Mouse (Mus musculus): ENCODE measurements around the gene Tbx5. TPM values are rescaled to one million over a fixed set of nuclear protein-coding genes. Genes with fewer than 3 reads are reported as not detected.

Tbx5 gene
- total RNA-seq (2021) = not detected

- no peak for DNase-seq
Measured at GRCm38 (mm10) chr5:119832479-119832796, at the start of gene Tbx5. Gene Tbx5 (plus strand): TSS chr5:119832668.

DNA sequence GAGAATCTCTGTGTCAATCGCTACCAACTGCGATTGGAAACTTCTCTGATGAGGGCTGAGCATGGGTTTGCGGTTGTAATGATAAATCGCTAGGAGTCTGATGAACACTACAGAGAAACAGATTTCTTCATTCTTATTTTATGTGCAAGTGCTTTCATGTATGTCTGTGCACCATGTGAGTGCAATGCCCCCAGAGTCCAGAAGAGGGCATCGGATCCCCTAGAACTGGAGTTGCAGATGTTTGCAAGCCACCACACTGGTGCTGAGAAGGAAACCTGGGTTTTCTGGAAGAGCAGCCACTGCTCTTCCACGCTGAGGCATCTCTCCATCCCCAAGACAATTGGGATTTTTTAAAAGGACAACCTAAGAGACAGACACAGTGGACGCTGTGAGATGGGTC, 46.5 kb upstream of the Tbx5 start:
- DNase-seq = no peak

DNA sequence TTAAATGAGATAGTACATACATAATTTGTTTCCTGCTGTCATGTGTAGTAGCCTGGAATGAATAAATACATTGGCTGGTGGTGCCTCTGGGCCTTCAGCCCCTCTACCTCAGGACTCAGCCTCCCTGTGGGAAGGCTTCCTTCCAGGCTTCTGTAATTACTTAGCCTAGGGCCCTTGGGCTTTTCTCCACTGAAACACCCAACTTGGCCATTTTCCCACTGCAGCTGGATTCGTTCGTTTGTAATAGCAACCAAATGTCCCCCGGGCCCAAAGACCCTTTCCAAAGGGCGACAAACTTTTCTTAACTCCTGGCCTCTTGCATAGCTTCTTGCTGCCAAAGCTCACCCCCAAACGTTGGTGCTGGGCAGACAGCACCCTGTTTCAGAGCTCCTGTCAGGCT, 40.8 kb upstream of the Tbx5 start:
- DNase-seq = no peak

GRCm38 (mm10) chr5:119793972-119794371, 38.5 kb upstream of the Tbx5 start:
- no peak for DNase-seq

DNA sequence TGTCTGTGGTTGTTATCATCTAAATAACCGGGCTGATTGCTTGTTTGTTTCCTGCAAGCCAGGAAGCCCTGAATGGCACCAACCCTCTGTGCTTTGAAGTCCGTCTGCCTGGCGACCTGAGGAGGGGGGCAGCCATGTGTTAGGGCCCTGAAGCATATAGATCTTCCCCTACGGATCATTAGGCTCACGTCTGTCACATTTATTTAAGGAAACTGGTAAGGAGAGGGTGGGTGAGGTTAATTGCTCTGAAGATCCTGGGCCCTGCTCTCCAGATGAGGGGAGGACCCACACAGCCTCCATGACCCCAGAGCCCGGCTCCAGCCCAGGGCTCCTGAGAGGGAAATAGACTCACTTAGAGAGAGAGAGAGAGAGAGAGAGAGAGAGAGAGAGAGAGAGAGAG, 37.1 kb upstream of the Tbx5 start:
- no peak for DNase-seq

GRCm38 (mm10) chr5:119795777-119796176, 36.7 kb upstream of the Tbx5 start:
- no peak for DNase-seq

GRCm38 (mm10) chr5:119796443-119797160, 35.9 kb upstream of the Tbx5 start:
- DNase-seq = no peak

DNA sequence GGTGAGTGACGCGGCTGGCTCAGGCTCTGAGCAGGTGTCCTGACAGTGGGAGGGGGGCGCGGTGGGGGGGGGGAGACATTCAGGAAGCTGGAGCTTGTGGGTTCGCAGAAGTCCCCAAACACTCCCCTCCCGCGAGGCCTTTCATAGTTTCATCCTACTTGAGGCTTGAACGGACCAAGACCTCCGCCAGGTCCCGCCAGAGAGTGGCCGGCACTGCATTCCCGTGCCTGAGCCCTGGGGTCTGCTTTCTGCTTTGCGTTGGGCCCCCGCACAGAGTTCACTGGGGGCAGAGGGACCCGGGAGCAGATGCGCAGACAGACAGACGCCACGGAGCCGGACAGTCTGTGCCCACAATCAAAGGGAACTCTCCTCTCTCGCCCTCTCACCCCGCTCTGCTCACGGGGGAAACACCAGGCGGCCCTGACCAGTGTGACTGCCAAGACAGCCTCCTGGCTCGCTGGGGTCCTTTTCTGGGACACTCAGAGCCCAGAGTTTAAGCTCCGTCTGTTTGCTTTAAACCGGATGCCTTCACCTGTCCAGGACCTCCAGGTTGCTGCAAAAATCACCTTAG, 34.8 kb upstream of the Tbx5 start:
- no peak for DNase-seq

GRCm38 (mm10) chr5:119798261-119798660, 34.2 kb upstream of the Tbx5 start:
- no peak for DNase-seq

DNA sequence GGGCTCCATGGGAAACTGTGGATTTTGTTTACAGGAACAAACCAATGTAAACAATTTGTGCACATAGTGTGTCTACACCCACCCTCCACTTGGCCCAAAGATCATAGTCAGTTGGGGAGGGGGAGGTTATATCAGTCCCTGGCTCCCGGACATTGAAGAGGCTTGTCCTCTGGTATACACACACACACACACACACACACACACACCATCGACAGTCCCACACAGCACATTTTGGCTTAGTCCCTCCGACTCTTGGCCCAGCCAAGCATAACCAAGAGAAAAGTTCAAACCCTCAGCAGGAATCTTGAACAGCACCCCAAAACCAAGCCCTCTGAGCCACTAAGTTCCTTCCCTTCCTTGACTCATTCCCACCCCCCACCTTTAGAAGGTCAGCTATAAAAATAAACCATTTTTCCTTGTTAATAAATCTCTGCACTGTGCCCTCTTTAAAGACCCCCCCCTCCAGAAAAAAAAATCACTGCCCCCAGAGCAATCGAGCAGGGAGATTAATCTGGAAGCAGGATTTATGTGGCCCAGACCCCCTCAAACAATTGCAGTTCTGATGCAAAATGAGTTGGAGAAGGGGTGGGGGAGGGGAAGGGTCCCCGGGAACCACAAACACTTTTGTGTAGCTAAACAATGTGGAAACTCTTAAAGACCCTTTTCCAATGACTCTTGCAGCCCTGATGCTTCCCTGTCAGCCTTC, 33.6 kb upstream of the Tbx5 start:
- no peak for DNase-seq

DNA sequence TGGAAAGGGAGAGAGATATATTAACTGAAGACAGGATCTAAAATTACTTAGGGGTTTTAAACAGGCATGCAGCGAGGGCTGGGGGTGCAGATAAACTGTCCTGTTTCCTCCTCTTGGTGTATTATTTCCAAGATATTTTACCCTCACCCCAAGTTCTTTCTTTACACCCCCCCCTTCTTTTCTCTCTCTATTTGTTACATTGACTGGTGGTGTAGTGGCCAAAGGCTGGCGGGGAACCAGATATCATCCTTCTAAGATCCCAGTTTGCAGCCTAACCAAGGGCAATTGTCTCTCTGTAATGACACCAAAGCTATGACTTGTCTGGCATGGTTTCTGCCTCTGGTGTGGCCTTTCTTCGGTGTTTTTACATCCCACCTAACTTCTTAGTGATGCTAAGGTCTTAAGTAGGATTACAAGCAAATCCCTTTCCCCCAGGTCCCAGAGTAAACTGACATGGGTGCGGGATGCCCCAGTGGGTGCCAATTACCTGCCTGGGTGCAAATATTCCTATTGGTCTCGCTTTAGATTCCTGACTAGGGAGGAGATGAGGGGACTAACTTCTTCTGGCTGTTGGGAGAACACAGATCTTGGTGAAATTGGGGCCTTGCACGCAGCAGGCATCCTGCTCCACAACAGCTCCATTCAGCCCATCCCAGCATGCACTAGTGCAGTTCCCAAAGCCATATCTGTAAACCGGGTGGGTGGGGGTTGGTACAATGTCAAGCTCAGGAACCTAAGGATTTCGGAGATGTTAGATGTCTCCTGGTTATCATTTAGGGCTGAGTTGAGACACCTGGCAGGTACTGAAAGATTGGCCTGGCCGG, 32.8 kb upstream of the Tbx5 start:
- DNase-seq = no peak

DNA sequence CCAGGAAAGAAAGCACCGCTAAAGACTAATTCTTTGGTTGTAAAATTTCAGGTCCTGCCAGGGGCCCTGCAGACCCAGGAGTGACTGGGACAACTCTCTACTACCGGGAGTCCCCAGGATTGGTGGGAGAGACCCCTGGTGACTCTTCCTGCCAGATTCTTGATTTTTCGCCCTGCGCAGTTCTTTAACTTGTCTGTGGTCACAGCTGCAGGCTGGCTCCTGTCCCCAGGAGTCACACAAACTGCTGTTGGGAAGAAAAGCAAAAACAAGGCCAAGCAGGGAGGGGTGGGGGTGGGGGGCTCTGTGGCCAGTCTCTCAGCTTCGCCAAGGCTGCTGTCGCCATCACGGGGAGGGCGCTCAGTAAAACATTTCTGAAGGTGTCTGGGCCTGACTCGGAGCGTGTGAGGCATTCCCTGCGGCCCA, 32.2 kb upstream of the Tbx5 start:
- no peak for DNase-seq

DNA sequence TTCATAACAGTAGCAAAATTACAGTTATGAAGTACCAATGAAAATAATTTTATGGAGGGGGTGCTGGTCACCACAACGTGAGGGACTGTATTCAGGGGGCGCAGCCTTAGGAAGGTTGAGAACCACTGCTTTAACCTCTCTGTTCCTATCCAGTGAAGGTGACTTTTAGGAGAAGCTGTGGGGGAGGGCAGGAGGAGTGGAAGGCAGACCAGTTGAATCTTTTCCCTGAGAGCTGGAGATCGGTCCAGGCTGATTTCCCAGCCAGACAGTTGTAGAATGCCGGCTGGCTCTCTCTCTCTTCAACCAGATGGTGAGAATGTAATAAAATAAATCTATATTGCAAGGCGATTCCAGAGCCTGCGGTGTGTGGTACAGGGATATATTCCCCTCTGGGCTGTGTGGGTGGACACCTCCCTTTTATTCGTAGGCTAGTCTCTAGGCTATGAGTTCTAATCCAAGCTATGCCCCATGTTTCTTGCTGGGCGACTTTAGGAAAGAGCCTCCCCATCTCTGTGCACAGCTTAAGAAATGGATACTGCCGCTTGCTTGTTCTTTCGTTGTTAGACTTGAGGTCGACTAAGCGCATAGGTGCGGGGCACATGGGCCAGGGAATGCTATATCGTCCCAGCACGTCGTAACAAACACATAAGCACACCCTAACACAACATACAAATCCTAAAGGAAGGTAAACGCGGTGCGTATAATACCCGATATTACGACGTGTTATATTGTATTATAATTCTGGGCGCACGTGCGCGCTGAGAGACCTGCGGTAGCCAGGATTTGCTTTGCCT, 29.7 kb upstream of the Tbx5 start:
- DNase-seq = no peak

DNA sequence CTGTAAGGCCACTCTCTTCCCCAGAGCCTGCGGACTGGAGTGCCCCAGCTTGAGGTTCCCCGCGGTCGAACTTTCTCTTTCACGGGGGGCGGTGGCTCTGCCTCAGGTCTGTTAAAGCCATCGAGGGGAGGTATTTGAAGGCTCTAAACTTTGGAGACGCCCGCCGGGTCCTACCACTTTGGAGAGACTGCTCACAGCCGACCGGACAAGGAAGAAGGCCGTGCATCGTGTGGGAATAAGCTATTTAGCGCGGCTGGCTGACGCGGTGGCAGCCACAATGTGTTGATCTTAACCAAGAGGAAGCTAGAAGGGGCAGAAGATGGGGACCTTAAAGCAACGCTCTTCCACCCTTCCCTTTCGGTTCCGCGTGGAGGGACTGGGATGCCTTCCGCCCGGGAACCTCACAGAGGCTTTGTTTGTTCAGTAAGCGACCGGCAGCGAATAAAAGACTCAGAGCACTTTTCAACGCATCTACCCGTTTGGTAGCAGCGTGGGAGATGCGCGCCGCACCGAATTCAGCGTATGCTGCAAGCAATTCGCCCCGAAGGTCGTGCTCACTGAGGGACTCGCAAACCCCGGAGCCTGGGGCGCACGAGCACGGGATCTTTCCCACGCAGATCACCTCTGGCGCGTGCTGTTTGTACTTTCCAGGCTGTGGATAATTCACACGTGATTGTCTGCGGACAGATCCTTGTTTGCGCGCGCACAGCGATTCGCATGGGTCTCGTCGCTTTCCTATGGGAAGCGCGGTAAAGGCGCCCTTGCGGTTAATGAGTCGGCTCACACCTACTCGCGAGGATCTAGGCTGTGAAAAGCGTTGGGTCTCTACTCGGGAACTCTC, 28.8 kb upstream of the Tbx5 start:
- no peak for DNase-seq

DNA sequence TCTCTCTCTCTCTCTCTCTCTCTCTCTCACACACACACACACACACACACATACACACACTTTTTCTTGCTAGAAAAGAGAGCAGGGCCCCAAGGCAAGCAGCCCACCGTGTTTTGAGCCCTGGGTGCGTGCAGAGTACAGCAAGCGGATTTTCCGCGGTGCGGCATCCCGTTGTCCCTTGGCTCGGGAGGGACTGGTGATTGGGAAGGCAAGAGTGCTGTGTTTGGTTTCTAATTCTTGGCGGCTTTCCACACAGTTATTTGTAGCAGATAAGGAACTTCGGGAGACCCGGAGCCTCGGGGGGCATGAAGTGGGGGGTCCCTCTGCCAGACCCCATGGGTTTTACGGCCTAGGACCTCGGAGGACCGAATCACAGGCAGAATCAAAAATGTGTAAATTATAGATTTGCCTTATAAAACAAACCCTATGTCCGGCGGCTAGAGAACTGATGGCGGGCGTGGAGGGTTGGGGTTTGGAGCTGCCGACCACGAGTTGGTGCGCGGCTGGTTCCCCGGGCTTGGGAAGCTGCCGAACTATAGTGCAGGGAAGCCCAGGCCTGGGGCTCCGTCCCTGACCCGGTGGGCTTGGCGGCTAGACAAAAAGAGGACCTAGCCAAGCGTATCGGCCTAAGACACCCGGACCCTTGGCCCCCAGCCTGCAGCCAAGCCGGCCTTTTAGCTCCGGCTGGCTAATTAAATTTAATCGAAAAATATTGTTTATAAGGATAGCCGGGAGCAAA, 28.0 kb upstream of the Tbx5 start:
- DNase-seq = no peak

GRCm38 (mm10) chr5:119805636-119806035, 26.8 kb upstream of the Tbx5 start:
- no peak for DNase-seq

- no peak for DNase-seq
Measured at GRCm38 (mm10) chr5:119806467-119806866, 26.0 kb upstream of the Tbx5 start.

DNA sequence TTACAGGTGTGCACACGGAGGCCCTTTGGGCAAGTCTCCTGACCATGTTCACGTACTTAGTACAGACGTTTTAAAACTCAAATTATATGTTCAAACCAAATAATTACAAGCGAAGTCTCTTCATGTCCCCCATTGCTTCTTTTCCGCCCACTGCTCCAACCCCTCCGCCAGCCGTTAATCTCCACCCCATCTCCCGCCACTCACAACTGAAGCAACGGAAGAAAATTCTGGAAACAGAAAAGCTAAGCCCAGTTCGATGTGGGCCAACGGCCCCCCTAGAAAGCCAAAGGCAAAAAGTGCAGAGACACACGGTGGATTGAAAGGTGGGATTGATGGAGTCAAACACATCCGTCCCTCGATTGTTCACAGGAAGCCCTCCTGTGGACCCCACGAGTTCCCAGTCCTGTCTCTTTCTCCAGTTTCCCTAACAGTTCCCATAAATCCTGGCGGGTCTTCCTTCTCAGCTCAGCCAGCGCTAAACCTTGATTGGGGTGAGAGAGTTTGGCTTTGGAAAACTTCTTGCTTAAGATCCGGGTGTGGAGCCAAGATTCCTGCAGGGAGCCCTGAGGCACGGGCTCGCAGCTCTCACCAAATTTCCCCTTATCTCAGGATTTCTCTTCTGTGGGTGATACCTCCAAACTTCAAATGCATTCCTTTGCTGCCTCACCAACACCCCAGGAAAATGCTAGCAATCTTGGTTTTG, 24.8 kb upstream of the Tbx5 start:
- no peak for DNase-seq

- no peak for DNase-seq
Measured at GRCm38 (mm10) chr5:119808713-119809112, 23.8 kb upstream of the Tbx5 start.

Measured in layer of hippocampus, postnatal 36 days (tissue).